Mouse (Mus musculus) c-Kit-positive CD71-positive TER-119-negative erythroid progenitor cells, embryonic 14.5 days (primary cell): Measurements from ENCODE around the gene Tyr.
A peak's percentile ranks its signal among the peaks of the same experiment; 100 is the strongest.
"Not testable (repeated sequence)": the region's sequence is repeated elsewhere in the genome, so short reads cannot be mapped to it uniquely, and the experiment has no call there.

Source experiments
- DNase-seq: peaks from one replicate; pipeline ENCODE4 v3.0.0-alpha.2; 2013; ENCODE audit warnings: low read depth

The Tyr gene

DNA sequence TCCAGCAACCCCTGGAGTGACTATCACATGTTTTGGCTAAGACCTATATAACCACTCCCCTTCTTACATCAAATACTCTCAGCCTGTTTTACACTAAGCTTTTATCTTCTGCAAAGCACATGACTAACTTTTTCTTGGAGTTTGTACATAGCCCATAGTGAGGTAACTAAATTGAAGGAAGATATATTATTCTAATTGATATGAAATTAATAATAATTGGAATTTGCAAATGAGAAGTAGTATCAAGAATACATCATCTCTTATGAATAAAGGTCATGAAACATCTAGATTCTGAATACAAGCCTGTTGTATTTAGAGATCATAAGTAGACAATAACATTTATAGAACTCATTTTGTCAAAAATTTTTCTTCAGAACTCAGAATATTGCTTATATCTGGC is at the start of gene Tyr:
Gene Tyr (minus strand): TSS at position 101 of the 400 bp plus-strand sequence.
- no peak for DNase-seq

DNA sequence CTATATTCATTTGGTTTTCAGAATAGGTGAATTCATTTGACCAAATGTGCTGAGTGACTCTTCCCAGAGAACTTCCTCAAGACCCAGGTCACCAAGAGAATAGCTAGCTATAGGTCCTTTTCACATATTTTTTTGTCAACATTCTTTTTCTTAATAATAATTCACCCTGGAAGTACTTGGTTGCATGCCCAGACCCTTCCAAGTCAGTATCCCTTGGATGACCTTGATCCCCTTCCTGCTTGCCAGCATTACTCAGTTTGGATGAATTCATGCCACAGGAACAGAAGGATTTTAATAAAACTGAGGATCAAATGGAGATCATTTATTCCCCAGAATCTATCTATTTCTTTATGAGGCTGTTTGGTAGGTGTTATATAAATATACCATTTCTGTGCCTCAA is 45.7 kb upstream of the Tyr start:
- no peak for DNase-seq

GRCm38 (mm10) chr7:87494124-87494682 is 891 bp upstream of the Tyr start:
- no peak for DNase-seq

DNA sequence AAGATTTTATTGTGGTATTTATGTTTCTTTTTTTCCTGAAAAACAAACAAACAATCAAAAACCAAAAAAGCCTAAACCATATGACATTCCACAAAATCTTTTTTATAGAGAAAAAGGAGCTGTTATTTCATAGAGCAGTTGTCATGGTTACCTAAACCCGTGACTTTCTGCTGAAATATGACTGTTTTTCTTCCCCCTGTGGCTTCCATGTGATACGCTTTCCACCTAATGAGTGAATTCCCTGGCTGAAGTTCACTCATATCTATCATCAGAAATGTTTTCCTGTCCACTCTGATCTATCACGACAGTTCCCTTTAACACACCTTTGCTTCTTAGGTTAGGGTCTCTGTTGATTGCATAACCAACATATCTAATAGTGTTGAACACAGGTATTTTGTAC is 5.3 kb downstream of the Tyr start:
- no peak for DNase-seq

DNA sequence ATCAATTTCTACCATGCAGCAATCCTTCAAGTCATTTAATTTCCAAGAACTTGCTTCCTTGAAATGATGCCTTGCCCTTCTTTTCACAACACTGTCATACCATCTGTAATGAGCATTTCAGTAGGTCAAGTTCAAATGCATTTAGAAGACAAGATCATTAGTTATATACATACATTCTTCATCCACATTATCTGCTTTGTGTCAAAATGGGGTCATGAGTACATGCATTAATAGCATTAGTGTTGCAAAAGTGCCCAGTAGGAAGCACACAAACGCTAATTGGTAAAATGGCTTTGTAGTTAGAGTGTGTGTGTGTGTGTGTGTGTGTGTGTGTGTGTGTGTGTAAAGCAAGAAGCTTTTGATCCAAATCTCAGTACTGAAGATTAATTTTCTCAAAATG is 80.0 kb downstream of the Tyr start:
- no peak for DNase-seq

GRCm38 (mm10) chr7:87411373-87411772 is 81.9 kb downstream of the Tyr start:
- not testable (repeated sequence) for DNase-seq

DNA sequence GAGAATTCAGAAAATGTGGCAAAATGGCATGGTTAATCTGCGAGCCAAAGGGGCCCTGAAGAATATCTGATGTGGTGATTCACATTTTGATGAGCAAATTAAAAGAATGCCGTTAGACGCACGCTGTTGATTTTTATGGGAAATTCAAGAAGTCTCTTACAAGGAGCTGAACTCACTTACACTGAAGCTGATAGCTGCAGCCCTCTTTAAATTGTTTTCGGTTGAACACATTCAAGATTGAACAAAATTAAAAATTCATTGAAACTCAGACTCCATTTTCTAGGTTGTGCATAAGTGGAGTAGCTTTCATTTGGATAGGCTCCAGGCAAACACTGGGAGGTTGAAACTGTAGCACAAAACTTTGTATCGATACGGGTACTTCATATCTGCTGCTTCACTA is 96.3 kb downstream of the Tyr start:
- no peak for DNase-seq

DNA sequence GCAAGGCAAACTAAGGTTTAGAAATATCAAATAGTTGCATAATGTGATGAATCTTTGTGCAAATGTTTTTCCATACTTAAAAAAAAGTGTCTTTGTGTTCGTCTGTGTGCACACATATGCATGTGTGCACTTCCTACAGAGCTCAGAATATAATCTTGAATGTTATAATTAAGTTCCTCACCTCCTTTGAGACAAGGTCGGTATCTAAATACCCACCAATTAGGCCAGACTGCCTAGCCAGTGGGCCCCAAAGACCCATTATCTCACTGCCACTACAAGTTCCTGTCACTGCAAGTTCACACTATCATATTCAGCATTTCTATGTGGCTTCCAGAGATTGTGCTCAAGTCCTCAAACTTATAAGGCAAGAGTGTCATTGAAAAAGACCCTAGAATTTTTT is 118.4 kb downstream of the Tyr start:
- DNase-seq, result peak; percentile 1
